Mouse (Mus musculus) heart, postnatal 25 days (tissue): ENCODE results near the gene Itga9. TPM values are rescaled to one million over a fixed set of nuclear protein-coding genes. Genes with fewer than 3 reads are reported as not detected.

Source experiments
- DNase-seq: peaks from one replicate; pipeline ENCODE4 v3.0.0; 2022; ENCODE audit warnings: low spot score
- intact Hi-C: fragments of 180-260 bp; cut with DNase I; formaldehyde crosslinking; loops from one replicate; pipeline ENCODE4 v1.15.1; 2025
- total RNA-seq, 2 experiments: library from RNA; stranded (reverse); gene quantifications; 2 replicates each; pipeline ENCODE4 v1.2.3; 2021

Itga9 gene
- total RNA-seq, 2 experiments from 2014 or later = 65.5 to 72.7 TPM

GRCm38 (mm10) chr9:118924554-118925085, 318.1 kb downstream of the Itga9 start:
- no peak for DNase-seq
- intact Hi-C loops = loop anchor here (5.0 kb wide), 1 partner anchor 53 kb away; no protein-coding TSS in a partner anchor

GRCm38 (mm10) chr9:118925286-118926110, 319.0 kb downstream of the Itga9 start:
- intact Hi-C loops = loop anchor here (5.0 kb wide), 1 partner anchor 52 kb away; no protein-coding TSS in a partner anchor
- peak; percentile 92 for DNase-seq

GRCm38 (mm10) chr9:118926111-118926650, 319.7 kb downstream of the Itga9 start, which contains the start of gene Ctdspl:
Gene Ctdspl (plus strand): TSS chr9:118926453.
- intact Hi-C loops = loop anchor here (5.0 kb wide), 1 partner anchor 51 kb away; no protein-coding TSS in a partner anchor
- DNase-seq = peak; percentile 38

- DNase-seq = no peak
- intact Hi-C loops = loop anchor here (5.0 kb wide), 1 partner anchor 50 kb away; no protein-coding TSS in a partner anchor
Measured at GRCm38 (mm10) chr9:118926688-118927321, 320.3 kb downstream of the Itga9 start.

GRCm38 (mm10) chr9:118927501-118927900, 321.0 kb downstream of the Itga9 start:
- intact Hi-C loops = loop anchor here (5.0 kb wide), 1 partner anchor 50 kb away; no protein-coding TSS in a partner anchor
- DNase-seq = no peak

GRCm38 (mm10) chr9:118928007-118928406, 321.5 kb downstream of the Itga9 start:
- no peak for DNase-seq
- intact Hi-C loops = loop anchor here (5.0 kb wide), 1 partner anchor 49 kb away; no protein-coding TSS in a partner anchor

- intact Hi-C loops = loop anchor here (5.0 kb wide), 1 partner anchor 49 kb away; no protein-coding TSS in a partner anchor
- no peak for DNase-seq
Measured at GRCm38 (mm10) chr9:118928656-118929055, 322.2 kb downstream of the Itga9 start.

- DNase-seq = no peak
- intact Hi-C loops = no loop called here
Measured at GRCm38 (mm10) chr9:118930611-118931010, 324.1 kb downstream of the Itga9 start.

- intact Hi-C loops = no loop called here
- no peak for DNase-seq
Measured at GRCm38 (mm10) chr9:118933800-118934199, 327.3 kb downstream of the Itga9 start.

GRCm38 (mm10) chr9:118934319-118934718, 327.8 kb downstream of the Itga9 start:
- DNase-seq = no peak
- intact Hi-C loops = no loop called here

GRCm38 (mm10) chr9:118935098-118935497, 328.6 kb downstream of the Itga9 start:
- no peak for DNase-seq
- intact Hi-C loops = no loop called here

- DNase-seq = no peak
- intact Hi-C loops = no loop called here
Measured at GRCm38 (mm10) chr9:118936071-118936470, 329.6 kb downstream of the Itga9 start.

- intact Hi-C loops = no loop called here
- DNase-seq = peak; percentile 64
Measured at GRCm38 (mm10) chr9:118937515-118937914, 331.0 kb downstream of the Itga9 start.

- intact Hi-C loops = no loop called here
- DNase-seq = no peak
Measured at GRCm38 (mm10) chr9:118939410-118939809, 332.9 kb downstream of the Itga9 start.

GRCm38 (mm10) chr9:118939831-118940230, 333.3 kb downstream of the Itga9 start:
- intact Hi-C loops = no loop called here
- DNase-seq = no peak

GRCm38 (mm10) chr9:118940591-118941207, 334.2 kb downstream of the Itga9 start:
- intact Hi-C loops = no loop called here
- no peak for DNase-seq

- intact Hi-C loops = no loop called here
- DNase-seq = no peak
Measured at GRCm38 (mm10) chr9:118942030-118942429, 335.5 kb downstream of the Itga9 start.

GRCm38 (mm10) chr9:118943941-118944340, 337.5 kb downstream of the Itga9 start:
- intact Hi-C loops = no loop called here
- DNase-seq = no peak

- DNase-seq = no peak
- intact Hi-C loops = no loop called here
Measured at GRCm38 (mm10) chr9:118944388-118944787, 337.9 kb downstream of the Itga9 start.

- DNase-seq = no peak
- intact Hi-C loops = no loop called here
Measured at GRCm38 (mm10) chr9:118948486-118948885, 342.0 kb downstream of the Itga9 start.
